20 mouse cellular contexts compared by ENCODE assay signal in the genomic region with DNA sequence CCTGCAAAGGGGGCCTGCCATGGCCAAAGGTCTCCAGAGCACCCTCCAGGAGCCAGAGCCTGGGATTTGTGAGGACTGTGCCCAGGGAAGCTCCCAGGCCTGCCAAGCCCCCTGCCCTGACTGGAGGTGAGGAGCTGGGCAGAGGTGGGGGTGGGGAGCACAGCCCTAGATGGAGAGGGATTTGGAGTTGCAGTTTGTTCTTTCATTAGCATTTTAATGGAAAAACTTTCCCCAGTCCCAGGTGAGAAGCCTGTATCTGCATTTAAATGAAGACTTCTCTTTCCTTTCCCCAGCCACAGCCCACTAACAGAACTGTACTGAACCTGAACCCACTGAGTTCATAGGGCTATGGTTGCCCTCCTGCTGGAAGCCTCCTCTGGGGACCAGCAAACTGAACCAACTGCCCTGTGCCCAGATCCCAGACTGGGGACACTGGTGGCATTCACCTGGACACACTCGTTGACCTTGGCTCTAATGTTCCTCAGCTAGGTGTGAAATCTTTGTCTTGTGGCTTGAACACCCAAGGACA.
DNase-seq lines count a peak whose midpoint lies in the region; ATAC-seq and TF ChIP-seq lines count a peak whose summit lies in the region.
"Had no signal": no experiment of that assay in that cellular context is flagged by ENCODE, and none has a peak within 500 bp of the region (broad histone marks: within the 10 kb centered on the region; RNA-seq: fewer than 3 reads in every experiment).

No protein-coding gene starts in this region.

- no peak for TF ChIP-seq POLR2A in ES-Bruce4 (IDR thresholded peaks at IDR 0.05; ENCODE audit: insufficient read depth, low read length)

- peak; percentile 68 for DNase-seq in ZHBTc4 (ENCODE audit: low read depth, low spot score)
- DNase-seq in kidney, postnatal 14 days = peak; percentile 31
- no peak for DNase-seq in cerebellum, postnatal 10 days
- DNase-seq in left cerebral cortex, adult 8-10 months (ENCODE audit: low spot score in 2 of 2) = no peak
- DNase-seq: cerebellum, adult 8-10 months; gastrocnemius, postnatal 10 days; lung, adult 2 months; thymus, postnatal 36 days had no signal

- 57% methylated on average over 1 of the region's 1 CpGs for WGBS in hindbrain, embryonic 15.5 days
- WGBS in hindbrain, embryonic 12.5 days = 58% methylated on average over 1 of the region's 1 CpGs

- TF ChIP-seq EP300 in ES-Bruce4 (IDR thresholded peaks at IDR 0.05; ENCODE audit: insufficient read depth, low read depth, low read length) = peak; percentile 71

- H3K27ac ChIP-seq in hindbrain, embryonic 15.5 days (replicated peaks) = peak overlapping the region; percentile 44
- no peak overlapping the region for H3K27ac ChIP-seq in hindbrain, embryonic 12.5 days
- no peak overlapping the region for H3K27ac ChIP-seq in ES-Bruce4 (ENCODE audit: insufficient read depth, low read length)
- H3K27ac ChIP-seq: forebrain, embryonic 13.5 days; hindbrain, embryonic 10.5 days; limb, embryonic 13.5 days; liver, embryonic 12.5 days; neural tube, embryonic 12.5 days had no signal

- 0 out of 2 replicates have a peak, but pooled peaks cover 8% of the 10 kb centered on the region for H3K36me3 ChIP-seq in hindbrain, embryonic 15.5 days
- no peaks in the 10 kb centered on the region for H3K36me3 ChIP-seq in hindbrain, embryonic 12.5 days
- no peaks in the 10 kb centered on the region for H3K36me3 ChIP-seq in ES-Bruce4 (ENCODE audit: control insufficient read depth, insufficient read depth, low read length, poor library complexity, severe bottlenecking)
- H3K36me3 ChIP-seq: hindbrain, embryonic 10.5 days; liver, embryonic 12.5 days; neural tube, embryonic 12.5 days had no signal

- no peak overlapping the region for H3K9ac ChIP-seq in hindbrain, embryonic 15.5 days
- H3K9ac ChIP-seq in hindbrain, embryonic 12.5 days = no peak overlapping the region
- no peak overlapping the region for H3K9ac ChIP-seq in ES-Bruce4 (ENCODE audit: low read depth, poor library complexity, severe bottlenecking)
- H3K9ac ChIP-seq: forebrain, embryonic 13.5 days; limb, embryonic 13.5 days; liver, embryonic 12.5 days; neural tube, embryonic 12.5 days had no signal

- H3K27me3 ChIP-seq in hindbrain, embryonic 15.5 days = no peaks in the 10 kb centered on the region
- no peaks in the 10 kb centered on the region for H3K27me3 ChIP-seq in hindbrain, embryonic 12.5 days
- no peaks in the 10 kb centered on the region for H3K27me3 ChIP-seq in ES-Bruce4 (ENCODE audit: control insufficient read depth, insufficient read depth, low read length, poor library complexity, severe bottlenecking)
- H3K27me3 ChIP-seq: forebrain, embryonic 13.5 days; limb, embryonic 13.5 days; liver, embryonic 12.5 days; neural tube, embryonic 12.5 days had no signal

- H3K4me3 ChIP-seq in hindbrain, embryonic 15.5 days = no peak overlapping the region
- no peak overlapping the region for H3K4me3 ChIP-seq in hindbrain, embryonic 12.5 days
- no peak overlapping the region for H3K4me3 ChIP-seq in ES-Bruce4 (ENCODE audit: low read depth, low read length)
- H3K4me3 ChIP-seq: forebrain, embryonic 13.5 days; hindbrain, embryonic 10.5 days; limb, embryonic 13.5 days; liver, embryonic 12.5 days; neural tube, embryonic 12.5 days had no signal

- H3K4me2 ChIP-seq in hindbrain, embryonic 15.5 days = no peak overlapping the region
- no peak overlapping the region for H3K4me2 ChIP-seq in hindbrain, embryonic 12.5 days (replicated peaks)
- H3K4me2 ChIP-seq: forebrain, embryonic 13.5 days; heart, embryonic 11.5 days; limb, embryonic 13.5 days; liver, embryonic 12.5 days; neural tube, embryonic 12.5 days had no signal

- H3K9me3 ChIP-seq in hindbrain, embryonic 15.5 days = no peaks in the 10 kb centered on the region
- H3K9me3 ChIP-seq in hindbrain, embryonic 12.5 days (replicated peaks) = no peaks in the 10 kb centered on the region
- no peaks in the 10 kb centered on the region for H3K9me3 ChIP-seq in ES-Bruce4 (replicated peaks; ENCODE audit: control insufficient read depth, insufficient read depth, low read length, poor library complexity, severe bottlenecking)
- H3K9me3 ChIP-seq: forebrain, embryonic 13.5 days; hindbrain, embryonic 10.5 days; limb, embryonic 13.5 days; liver, embryonic 12.5 days; neural tube, embryonic 12.5 days had no signal

- peaks cover 10% of the 10 kb centered on the region for H3K4me1 ChIP-seq in hindbrain, embryonic 15.5 days (replicated peaks)
- peaks cover 2% of the 10 kb centered on the region; the same call in 1 of the 2 replicates for H3K4me1 ChIP-seq in hindbrain, embryonic 12.5 days
- peaks cover 7% of the 10 kb centered on the region for H3K4me1 ChIP-seq in ES-Bruce4 (ENCODE audit: control insufficient read depth, insufficient read depth, low read length)
- H3K4me1 ChIP-seq: hindbrain, embryonic 10.5 days; liver, embryonic 12.5 days had no signal

- TF ChIP-seq CTCF in ES-Bruce4 (IDR thresholded peaks at IDR 0.05; ENCODE audit: low read depth, low read length) = no peak

- ATAC-seq in hindbrain, embryonic 15.5 days (ENCODE audit: low FRiP score, low read depth) = 0 out of 2 replicates have a peak, but pooled peaks have one; percentile 52
- ATAC-seq in hindbrain, embryonic 12.5 days (ENCODE audit: low FRiP score) = no peak
- ATAC-seq in cerebellum, adult (ENCODE audit: insufficient number of reproducible peaks, low FRiP score, low TSS enrichment) = no peak
- ATAC-seq: CD4-positive, CD25-positive, alpha-beta regulatory T cell, adult 4 months; inflammation-experienced regulatory T-cells, adult 6 months; liver, embryonic 12.5 days had no signal

Comparison
In these comparisons a context has a peak if more than half of its experiments do, and no peak if none do; other contexts are left out.
1. DNase-seq: peak in ZHBTc4 (single experiment) and kidney, postnatal 14 days (single experiment); none in cerebellum, postnatal 10 days (0 of 2) and left cerebral cortex, adult 8-10 months (0 of 2).